In genomic region chr6:6849744-6850143, GRCm38 (mm10) we compare ENCODE assay signal across 37 mouse cellular contexts. TPM values are rescaled to one million over a fixed set of nuclear protein-coding genes. Genes with fewer than 3 reads are reported as not detected.
DNase-seq lines count a peak whose midpoint lies in the region; ATAC-seq and TF ChIP-seq lines count a peak whose summit lies in the region.
"Had no signal": no experiment of that assay in that cellular context is flagged by ENCODE, and none has a peak within 500 bp of the region (broad histone marks: within the 10 kb centered on the region; RNA-seq: fewer than 3 reads in every experiment).

No protein-coding gene starts in this region.

- H3K36me3 ChIP-seq in midbrain, embryonic 10.5 days: no peaks in the 10 kb centered on the region
- H3K36me3 ChIP-seq in midbrain, postnatal 0 days (ENCODE audit: insufficient read depth, low read length): no peaks in the 10 kb centered on the region
- no peaks in the 10 kb centered on the region for H3K36me3 ChIP-seq in embryonic facial prominence, embryonic 10.5 days (replicated peaks)
- no peaks in the 10 kb centered on the region for H3K36me3 ChIP-seq in forebrain, embryonic 15.5 days
- H3K36me3 ChIP-seq: heart, embryonic 13.5 days; liver, embryonic 12.5 days; midbrain, embryonic 13.5 days; neural tube, embryonic 12.5 days had no signal

- no peak overlapping the region for H3K27ac ChIP-seq in midbrain, embryonic 10.5 days (replicated peaks)
- H3K27ac ChIP-seq in midbrain, postnatal 0 days (ENCODE audit: low read depth, low read length): no peak overlapping the region
- H3K27ac ChIP-seq in embryonic facial prominence, embryonic 10.5 days (replicated peaks): no peak overlapping the region
- H3K27ac ChIP-seq in forebrain, embryonic 15.5 days (replicated peaks): peak overlapping the region; percentile 84
- H3K27ac ChIP-seq: heart, embryonic 13.5 days; liver, embryonic 12.5 days; neural tube, embryonic 12.5 days; stomach, postnatal 0 days had no signal

- no peak for ATAC-seq in midbrain, postnatal 0 days (ENCODE audit: low FRiP score)
- ATAC-seq in forebrain, embryonic 15.5 days (replicated peaks): no peak
- no peak for ATAC-seq in cerebellum, adult (ENCODE audit: insufficient number of reproducible peaks, low FRiP score, low TSS enrichment)
- ATAC-seq: intestine, postnatal 0 days; liver, embryonic 12.5 days; liver, postnatal 0 days; midbrain, embryonic 13.5 days; Patski had no signal

- no peak overlapping the region for H3K4me3 ChIP-seq in midbrain, embryonic 10.5 days
- H3K4me3 ChIP-seq in midbrain, postnatal 0 days (ENCODE audit: low read depth, low read length): no peak overlapping the region
- peak overlapping the region; percentile 39 for H3K4me3 ChIP-seq in embryonic facial prominence, embryonic 10.5 days
- peak overlapping the region; percentile 26; the same call in 1 of the 2 replicates for H3K4me3 ChIP-seq in forebrain, embryonic 15.5 days
- H3K4me3 ChIP-seq: heart, embryonic 13.5 days; liver, embryonic 12.5 days; midbrain, embryonic 13.5 days; myocyte; neural tube, embryonic 12.5 days had no signal

- under 1% methylated on average over 12 of the region's 12 CpGs for WGBS in midbrain, embryonic 10.5 days
- 3% methylated on average over 12 of the region's 12 CpGs for WGBS in midbrain, postnatal 0 days
- under 1% methylated on average over 12 of the region's 12 CpGs for WGBS in embryonic facial prominence, embryonic 10.5 days
- WGBS in forebrain, embryonic 15.5 days: 1% methylated on average over 12 of the region's 12 CpGs

- no peak for TF ChIP-seq CTCF in midbrain, postnatal 0 days (IDR thresholded peaks at IDR 0.05)

- H3K4me1 ChIP-seq in midbrain, embryonic 10.5 days: peaks cover 3% of the 10 kb centered on the region; the same call in 1 of the 2 replicates
- no peaks in the 10 kb centered on the region for H3K4me1 ChIP-seq in midbrain, postnatal 0 days (ENCODE audit: insufficient read depth, low read length)
- H3K4me1 ChIP-seq in embryonic facial prominence, embryonic 10.5 days: peaks cover 30% of the 10 kb centered on the region
- peaks cover 45% of the 10 kb centered on the region for H3K4me1 ChIP-seq in forebrain, embryonic 15.5 days
- H3K4me1 ChIP-seq: liver, embryonic 12.5 days; midbrain, embryonic 13.5 days; neural tube, embryonic 12.5 days had no signal

- no peaks in the 10 kb centered on the region for H3K9me3 ChIP-seq in midbrain, embryonic 10.5 days (replicated peaks)
- H3K9me3 ChIP-seq in midbrain, postnatal 0 days (ENCODE audit: low read length): no peaks in the 10 kb centered on the region
- H3K9me3 ChIP-seq in embryonic facial prominence, embryonic 10.5 days: no peaks in the 10 kb centered on the region
- H3K9me3 ChIP-seq in forebrain, embryonic 15.5 days: no peaks in the 10 kb centered on the region
- H3K9me3 ChIP-seq: heart, embryonic 13.5 days; liver, embryonic 12.5 days; midbrain, embryonic 13.5 days; neural tube, embryonic 12.5 days had no signal

- no peak overlapping the region for H3K9ac ChIP-seq in midbrain, postnatal 0 days (replicated peaks; ENCODE audit: low read length, poor library complexity, severe bottlenecking)
- no peak overlapping the region for H3K9ac ChIP-seq in forebrain, embryonic 15.5 days (replicated peaks)
- H3K9ac ChIP-seq: heart, embryonic 13.5 days; liver, embryonic 12.5 days; liver, postnatal 0 days; midbrain, embryonic 13.5 days; neural tube, embryonic 12.5 days had no signal

- DNase-seq in embryo, embryonic 9.5 days (ENCODE audit: extremely low spot score): peak; percentile 12
- DNase-seq in embryo, embryonic 11 days: no peak
- DNase-seq in midbrain, embryonic 10.5 days (ENCODE audit: low spot score): peak; percentile 16
- DNase-seq in midbrain, postnatal 0 days (ENCODE audit: low spot score): no peak
- no peak for DNase-seq in embryonic facial prominence, embryonic 10.5 days (ENCODE audit: low spot score)
- DNase-seq in adrenal gland, adult 18-20 months (ENCODE audit: low spot score in 2 of 2): no peak
- DNase-seq: adrenal gland, postnatal 14 days; cerebellum, adult 2 months; cerebellum, postnatal 14 days; heart, postnatal 10 days; kidney, adult 9 months; kidney, postnatal 10 days; layer of hippocampus, postnatal 36 days; left cerebral cortex, postnatal 4 days; liver, postnatal 0 days; lung, postnatal 36 days; right cerebral cortex, postnatal 14 days; thymus, adult 18-20 months; thymus, postnatal 25 days had no signal

- peaks cover 100% of the 10 kb centered on the region for H3K27me3 ChIP-seq in midbrain, embryonic 10.5 days (ENCODE audit: low read depth, poor library complexity, severe bottlenecking)
- peaks cover 74% of the 10 kb centered on the region for H3K27me3 ChIP-seq in midbrain, postnatal 0 days (ENCODE audit: insufficient read depth, low read length)
- H3K27me3 ChIP-seq in embryonic facial prominence, embryonic 10.5 days (replicated peaks; ENCODE audit: low read depth, poor library complexity, severe bottlenecking): peaks cover 99% of the 10 kb centered on the region
- peaks cover 63% of the 10 kb centered on the region for H3K27me3 ChIP-seq in forebrain, embryonic 15.5 days

- H3K4me2 ChIP-seq in midbrain, postnatal 0 days (ENCODE audit: low read depth, low read length, poor library complexity, severe bottlenecking): no peak overlapping the region
- peak overlapping the region; percentile 31 for H3K4me2 ChIP-seq in forebrain, embryonic 15.5 days (replicated peaks)
- H3K4me2 ChIP-seq: liver, embryonic 12.5 days; neural tube, embryonic 12.5 days had no signal

RNA-seq across cellular contexts. Expression of gene Dlx6, which starts 13.4 kb away (rescaled TPM):
- 0.48 and 0.79 TPM in 2 replicates for polyA plus RNA-seq in midbrain, embryonic 10.5 days (2016; fragmentation: Nextera tagmentation; extraction: Ambion mirVana)
- 0.57 and 1.5 TPM in 2 replicates for total RNA-seq in midbrain, postnatal 0 days (2014; rRNA removed)
- polyA plus RNA-seq in midbrain, postnatal 0 days (2015; fragmentation: Nextera tagmentation; extraction: Ambion mirVana): 0.81 and 1.1 TPM in 2 replicates
- polyA plus RNA-seq in embryonic facial prominence, embryonic 10.5 days (2016; fragmentation: Nextera tagmentation; extraction: Ambion mirVana): 4.9 and 5.9 TPM in 2 replicates
- 13.2 and 14.7 TPM in 2 replicates for polyA plus RNA-seq in forebrain, embryonic 15.5 days (2015; fragmentation: Nextera tagmentation; extraction: Ambion mirVana)
- total RNA-seq in adrenal gland, adult 18-20 months (2021): not detected
- total RNA-seq: adrenal gland, postnatal 14 days; gastrocnemius, adult 8-10 months; gastrocnemius, postnatal 4 days; heart, adult 8-10 months; hematopoietic stem cell, adult 5-6 weeks; megakaryocyte, adult 5-6 weeks; MEL had no signal
- polyA plus RNA-seq: cerebellum, adult 2 months; heart, embryonic 13.5 days; intestine, postnatal 0 days; large intestine, adult 2 months; liver, embryonic 12.5 days; liver, postnatal 0 days; lung, embryonic 16.5 days; myocyte; neural tube, embryonic 12.5 days; stomach, postnatal 0 days had no signal

RNA-seq across cellular contexts. Expression of gene Dlx5, which starts 32.1 kb away (rescaled TPM):
- polyA plus RNA-seq in midbrain, embryonic 10.5 days (2016; fragmentation: Nextera tagmentation; extraction: Ambion mirVana): 4.5 and 8.9 TPM in 2 replicates
- total RNA-seq in midbrain, postnatal 0 days (2014; rRNA removed): 0.49 and 0.76 TPM in 2 replicates
- 3.3 and 6.7 TPM in 2 replicates for polyA plus RNA-seq in midbrain, postnatal 0 days (2015; fragmentation: Nextera tagmentation; extraction: Ambion mirVana)
- polyA plus RNA-seq in embryonic facial prominence, embryonic 10.5 days (2016; fragmentation: Nextera tagmentation; extraction: Ambion mirVana): 75.5 and 92.2 TPM in 2 replicates
- polyA plus RNA-seq in forebrain, embryonic 15.5 days (2015; fragmentation: Nextera tagmentation; extraction: Ambion mirVana): 81.5 and 84.7 TPM in 2 replicates
- total RNA-seq in adrenal gland, adult 18-20 months (2021): under 1 TPM in 1 of 2 experiments, not detected in 1; 0.40 TPM
- total RNA-seq: gastrocnemius, adult 8-10 months; hematopoietic stem cell, adult 5-6 weeks; megakaryocyte, adult 5-6 weeks; MEL had no signal
- polyA plus RNA-seq: cerebellum, adult 2 months; liver, embryonic 12.5 days; liver, postnatal 0 days; myocyte had no signal

Comparison
In these comparisons a context has a peak if more than half of its experiments do, and no peak if none do; other contexts are left out.
1. DNase-seq: peak in embryo, embryonic 9.5 days (single experiment) and midbrain, embryonic 10.5 days (single experiment); none in embryo, embryonic 11 days (single experiment), midbrain, postnatal 0 days (single experiment), embryonic facial prominence, embryonic 10.5 days (single experiment) and adrenal gland, adult 18-20 months (0 of 2).
2. H3K4me3 ChIP-seq: peak in embryonic facial prominence, embryonic 10.5 days (single experiment) and forebrain, embryonic 15.5 days (single experiment); none in midbrain, embryonic 10.5 days (single experiment) and midbrain, postnatal 0 days (single experiment).